Mouse (Mus musculus): ENCODE data around the gene Vmn2r112. TPM values are rescaled to one million over a fixed set of nuclear protein-coding genes. Genes with fewer than 3 reads are reported as not detected.

Gene Vmn2r112
- polyA plus RNA-seq (2014; fragmentation: Illumina TruSeq; extraction: RNeasy Lipid Tissue Mini Kit (QIAGEN cat#74804); ENCODE audit: insufficient read depth, low read depth, low replicate concordance): not detected

GRCm38 (mm10) chr17:22600651-22601050 lies at the start of gene Vmn2r112:
Gene Vmn2r112, plus strand, starts transcription at chr17:22600951.

DNA sequence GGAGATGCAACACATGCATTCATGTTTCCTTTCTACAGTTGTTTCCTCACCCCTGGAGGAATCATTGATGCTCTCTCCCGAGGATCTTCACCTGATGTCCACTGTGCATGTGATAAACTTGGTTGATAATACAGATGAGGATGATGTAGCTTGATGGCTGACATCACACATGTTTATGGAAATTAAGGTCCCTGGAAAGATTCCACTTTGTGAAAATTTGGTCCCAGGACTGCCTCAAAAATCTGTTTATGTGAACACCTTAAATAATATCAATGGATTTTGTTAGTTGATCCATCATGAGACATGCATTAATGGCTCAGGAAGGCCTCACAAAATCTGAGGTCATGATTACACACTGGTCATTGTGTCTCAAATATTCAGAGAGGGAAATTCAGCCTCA lies 27.4 kb upstream of the Vmn2r112 start, which contains the start of gene Vmn2r111:
Vmn2r111 (minus strand) TSS at position 101 of the 400 bp plus-strand sequence.

Other genes with a start within 250 kb of the Vmn2r112 start
- 5.5 TPM for gene Zfp944, start 239.6 kb upstream of the Vmn2r112 start, polyA plus RNA-seq (2014; fragmentation: Illumina TruSeq; extraction: RNeasy Lipid Tissue Mini Kit (QIAGEN cat#74804); ENCODE audit: insufficient read depth, low read depth, low replicate concordance)
- gene Zfp758, start 239.5 kb upstream of the Vmn2r112 start, polyA plus RNA-seq (2014; fragmentation: Illumina TruSeq; extraction: RNeasy Lipid Tissue Mini Kit (QIAGEN cat#74804); ENCODE audit: insufficient read depth, low read depth, low replicate concordance): 6.5 TPM
- 4.7 TPM for gene Zfp946, start 176.7 kb upstream of the Vmn2r112 start, polyA plus RNA-seq (2014; fragmentation: Illumina TruSeq; extraction: RNeasy Lipid Tissue Mini Kit (QIAGEN cat#74804); ENCODE audit: insufficient read depth, low read depth, low replicate concordance)
- gene Vmn2r111, start 27.5 kb upstream of the Vmn2r112 start, polyA plus RNA-seq (2014; fragmentation: Illumina TruSeq; extraction: RNeasy Lipid Tissue Mini Kit (QIAGEN cat#74804); ENCODE audit: insufficient read depth, low read depth, low replicate concordance): not detected